Mouse (Mus musculus) thymus, postnatal 25 days (tissue): ENCODE data around the gene Sox8.

ENCODE experiments used
- DNase-seq: peaks from one replicate; pipeline ENCODE4 v3.0.0; 2022

Gene Sox8

DNA sequence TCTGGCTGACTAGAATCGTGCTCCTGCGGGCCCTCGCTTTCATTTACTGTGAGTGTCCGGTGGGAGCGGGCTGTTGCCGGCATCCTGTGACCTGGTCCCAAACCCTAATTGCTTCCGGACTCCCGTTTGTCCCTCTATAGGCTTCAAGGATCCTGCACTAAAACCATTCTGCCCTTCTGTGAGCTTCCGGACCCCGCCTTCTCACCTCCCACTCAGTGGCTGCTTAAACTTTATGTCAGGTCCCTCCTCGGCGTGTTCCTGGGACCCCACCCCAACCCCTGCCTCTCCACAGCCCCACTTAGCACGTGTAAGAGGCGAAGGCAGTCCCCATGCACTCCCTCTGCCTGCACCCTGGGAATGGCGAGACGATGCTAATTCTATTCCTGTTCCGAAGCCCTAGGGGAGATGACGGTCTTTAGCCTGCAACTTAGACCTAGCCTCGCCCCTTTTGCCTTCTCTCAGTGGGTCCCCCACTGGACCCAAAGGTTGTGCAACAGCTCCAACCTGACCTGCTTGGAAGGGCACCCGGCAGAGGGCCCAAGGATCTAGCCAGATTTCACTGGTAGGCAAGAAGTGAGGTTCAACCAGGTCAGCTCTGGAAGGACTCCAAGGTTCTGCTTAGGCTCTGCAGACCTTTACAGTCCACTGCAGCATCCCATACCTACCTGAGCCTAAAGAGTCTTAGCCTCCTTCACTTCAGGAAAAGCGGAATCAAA is 9.0 kb upstream of the Sox8 start:
- DNase-seq: no peak

GRCm38 (mm10) chr17:25578920-25579319 is 8.4 kb upstream of the Sox8 start, which contains the start of gene Lmf1:
TSS of gene Lmf1 (plus strand) at chr17:25579085.
- peak; percentile 97 for DNase-seq

DNA sequence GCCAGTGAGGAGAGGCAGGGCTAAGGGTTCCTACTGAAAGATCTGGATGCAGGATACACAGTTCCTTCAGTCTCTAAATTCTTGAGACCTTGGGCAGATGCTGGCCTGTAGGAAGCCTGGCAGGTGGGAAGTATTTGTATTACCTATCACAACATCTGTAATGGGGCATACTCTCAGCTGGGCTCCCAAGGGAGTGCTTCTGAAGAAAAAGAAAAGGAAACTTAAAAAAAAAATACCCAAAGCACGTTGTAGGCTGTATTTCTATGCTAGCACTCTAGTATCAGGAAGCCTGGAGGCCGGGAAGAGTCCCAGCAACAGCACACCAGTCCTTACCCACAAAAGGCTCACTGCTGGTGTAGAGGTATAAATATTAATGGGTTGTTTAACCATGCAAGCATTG is 7.2 kb upstream of the Sox8 start:
- DNase-seq: no peak

GRCm38 (mm10) chr17:25577263-25577662 is 6.8 kb upstream of the Sox8 start:
- no peak for DNase-seq

- DNase-seq: no peak
Measured at GRCm38 (mm10) chr17:25576034-25576433, 5.5 kb upstream of the Sox8 start.

DNA sequence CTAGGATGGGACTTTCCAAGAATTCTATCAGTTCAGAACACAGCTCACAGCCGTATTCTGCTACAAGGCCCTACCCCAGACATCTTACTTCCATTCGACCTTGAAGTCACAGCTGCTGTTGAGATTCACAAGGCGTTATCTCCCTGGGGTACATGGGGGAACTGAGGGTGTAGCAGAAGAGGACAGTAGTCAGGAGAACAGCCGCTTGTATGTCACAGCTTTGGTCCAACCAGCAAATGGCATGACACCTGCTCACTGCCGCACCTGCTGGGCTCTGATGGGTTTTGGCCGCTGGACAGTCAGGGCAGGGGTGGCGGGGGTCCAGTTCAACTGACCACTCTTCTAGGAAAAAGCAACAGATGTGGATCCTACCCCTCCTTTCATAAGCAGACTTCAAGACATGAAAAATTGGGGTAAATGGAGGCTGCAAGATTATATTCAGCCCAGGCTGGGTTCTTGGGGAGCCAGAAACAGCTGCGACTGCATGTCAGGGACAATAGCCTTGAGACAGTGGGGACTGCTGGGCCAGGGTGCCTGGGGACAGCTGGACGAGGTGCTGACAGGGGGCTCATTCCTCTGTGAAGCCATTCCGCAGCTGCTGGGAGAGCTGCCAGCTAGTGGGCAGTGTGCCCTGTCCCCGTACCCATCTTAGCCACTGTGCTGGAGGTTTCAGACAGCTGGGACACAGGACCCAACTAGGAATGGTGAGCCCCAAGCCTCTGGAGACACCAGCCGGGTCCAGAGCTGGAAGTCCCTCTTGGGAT is 4.9 kb upstream of the Sox8 start:
- DNase-seq: no peak

GRCm38 (mm10) chr17:25571453-25571820 is 951 bp upstream of the Sox8 start:
- no peak for DNase-seq

- DNase-seq: no peak
Measured at GRCm38 (mm10) chr17:25569833-25570647, 446 bp downstream of the Sox8 start.

- no peak for DNase-seq
Measured at GRCm38 (mm10) chr17:25568880-25569279, 1.6 kb downstream of the Sox8 start.

GRCm38 (mm10) chr17:25568206-25568605 is 2.3 kb downstream of the Sox8 start:
- no peak for DNase-seq

DNA sequence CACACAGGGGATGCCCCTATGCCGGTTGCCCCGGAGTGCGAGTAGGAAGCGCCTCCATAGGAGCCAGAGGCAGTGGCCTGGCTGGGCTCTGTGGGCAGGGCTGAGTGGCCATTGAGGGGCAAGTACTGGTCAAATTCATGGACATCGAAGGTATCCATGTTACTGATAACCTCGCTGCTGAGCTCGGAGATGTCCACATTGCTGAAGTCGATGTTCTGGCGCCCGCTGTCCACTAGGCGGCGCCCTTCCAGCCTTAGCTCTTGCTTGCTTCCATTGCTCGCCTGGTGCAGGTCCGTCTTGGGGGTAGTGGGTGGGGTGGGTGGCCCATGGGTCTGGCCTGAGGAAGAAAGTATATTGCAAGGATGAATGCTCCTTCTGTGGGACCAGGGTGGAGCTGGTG is 2.7 kb downstream of the Sox8 start:
- peak; percentile 61 for DNase-seq

DNA sequence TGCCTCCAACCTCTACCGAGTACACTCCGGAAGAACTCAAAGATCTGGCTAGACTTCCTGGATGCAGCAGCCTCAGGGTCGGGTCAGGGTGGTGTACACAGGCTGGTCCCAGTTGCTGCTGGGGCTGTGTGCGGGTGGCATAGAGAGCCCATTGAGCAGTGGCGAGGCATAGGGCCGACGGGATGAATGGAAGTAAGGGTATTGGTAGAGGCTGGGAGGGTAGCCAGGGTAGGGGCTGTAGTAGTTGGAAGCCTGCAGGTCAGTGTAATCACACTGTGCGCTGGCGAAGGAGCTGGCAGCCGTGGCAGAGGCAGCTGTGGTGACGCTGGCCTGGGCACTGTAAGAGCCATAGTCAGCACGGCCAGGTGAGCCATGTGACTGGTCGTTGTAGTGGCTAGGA is 3.2 kb downstream of the Sox8 start:
- no peak for DNase-seq

DNA sequence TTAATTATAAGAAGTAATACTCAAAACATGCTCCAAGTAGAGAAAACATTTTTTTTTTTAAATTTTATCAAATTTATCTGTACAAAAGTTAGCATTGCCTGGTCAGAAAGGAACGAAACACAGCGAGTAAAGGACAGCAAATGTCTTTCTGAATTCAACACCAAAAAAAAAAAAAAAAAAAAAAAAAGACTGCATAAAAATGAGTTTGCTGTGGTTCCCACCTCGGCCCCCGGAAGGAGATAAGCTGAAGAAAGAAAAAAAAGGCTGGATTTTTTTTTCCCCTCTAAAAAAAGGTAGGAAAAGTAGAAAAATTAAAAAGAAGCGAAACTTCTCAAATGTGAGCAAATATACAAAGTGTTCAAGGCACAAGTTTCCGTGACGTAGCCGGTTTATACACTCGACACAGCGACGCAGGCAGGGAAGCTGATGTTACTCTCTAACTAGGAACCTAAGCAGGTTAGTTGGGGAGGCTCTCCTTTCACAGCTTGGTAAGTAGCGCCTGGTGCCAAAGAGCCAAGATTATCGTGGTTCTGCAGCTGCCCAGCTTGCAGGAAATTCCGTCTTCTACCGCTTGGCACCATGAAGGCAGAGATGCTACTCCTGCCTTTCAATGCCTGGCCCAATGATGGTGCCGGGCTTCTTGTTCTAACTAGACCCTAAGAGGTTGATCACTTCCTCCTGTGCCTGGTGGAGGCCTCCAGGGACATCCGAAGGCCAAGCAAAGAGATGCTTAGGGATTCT is 4.5 kb downstream of the Sox8 start:
- DNase-seq: no peak

- no peak for DNase-seq
Measured at GRCm38 (mm10) chr17:25565244-25565643, 5.2 kb downstream of the Sox8 start.

- DNase-seq: no peak
Measured at GRCm38 (mm10) chr17:25564481-25564880, 6.0 kb downstream of the Sox8 start.

DNA sequence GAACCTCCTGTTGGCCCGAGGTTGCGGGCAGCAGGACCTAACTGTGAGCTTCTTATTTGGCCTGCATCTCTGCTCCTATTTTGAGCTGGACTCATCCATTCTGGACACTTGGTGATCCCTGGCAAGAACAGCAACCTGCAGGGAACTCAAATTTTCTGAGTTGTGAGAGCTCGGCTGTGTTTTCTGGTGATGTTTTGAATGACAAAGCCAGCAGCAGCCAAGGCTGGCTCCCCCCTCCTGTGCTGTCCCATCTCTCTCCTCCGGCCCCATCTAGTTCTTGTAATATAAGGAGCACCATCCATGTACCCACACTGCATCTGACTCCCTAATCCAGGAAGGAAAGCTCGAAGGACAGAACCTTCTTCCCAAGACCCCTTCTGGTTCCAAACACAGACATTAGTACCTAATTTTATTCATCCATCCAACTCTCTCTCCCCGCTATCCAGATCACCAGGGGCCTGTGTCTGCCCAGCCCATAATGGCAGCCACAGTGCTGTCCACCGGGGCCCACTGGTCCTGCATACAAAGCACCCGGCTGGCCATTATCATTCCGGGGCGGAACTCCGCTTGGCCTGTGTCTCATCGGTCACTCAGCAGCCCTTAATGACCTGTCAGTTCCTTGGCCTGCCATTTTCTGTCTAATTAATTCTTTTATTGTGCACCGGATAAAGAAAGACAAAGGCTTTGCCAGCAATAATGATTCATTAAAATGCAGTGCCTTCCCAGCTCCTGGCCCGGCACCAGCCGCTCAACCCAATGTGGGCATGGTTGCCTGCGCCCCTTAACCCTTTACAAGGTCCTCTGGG is 9.1 kb downstream of the Sox8 start:
- no peak for DNase-seq

DNA sequence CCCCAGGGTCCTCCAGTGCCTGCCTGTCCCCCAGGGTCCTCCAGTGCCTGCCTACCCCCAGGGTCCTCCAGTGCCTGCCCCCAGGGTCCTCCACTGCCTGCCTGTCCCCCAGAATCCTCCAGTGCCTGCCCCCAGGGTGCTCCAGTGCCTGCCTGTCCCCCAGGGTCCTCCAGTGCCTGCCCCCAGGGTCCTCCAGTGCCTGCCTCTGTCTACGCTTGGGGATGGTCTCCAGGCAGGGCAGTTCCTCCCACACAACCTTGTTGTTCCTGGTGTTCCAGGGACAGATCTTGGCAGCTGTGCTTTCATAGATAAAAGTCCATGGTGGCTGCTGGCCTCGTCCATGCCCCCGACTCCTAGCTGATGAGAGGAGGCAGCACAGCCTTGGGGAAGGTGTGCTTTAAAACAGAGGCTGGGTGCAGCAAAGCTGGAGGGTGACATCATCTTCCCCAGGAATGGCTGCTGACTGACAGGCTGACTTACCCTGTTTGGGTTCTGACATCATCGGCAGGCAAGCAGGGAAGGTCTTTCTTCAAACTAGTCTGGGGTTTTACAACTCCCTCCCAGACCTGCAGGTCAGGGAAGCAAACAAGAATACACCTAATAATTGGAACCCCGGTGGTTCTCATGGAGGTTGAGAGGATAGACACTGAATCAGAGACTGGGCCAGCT is 9.8 kb downstream of the Sox8 start:
- no peak for DNase-seq

- no peak for DNase-seq
Measured at GRCm38 (mm10) chr17:25559634-25560033, 10.9 kb downstream of the Sox8 start.

DNA sequence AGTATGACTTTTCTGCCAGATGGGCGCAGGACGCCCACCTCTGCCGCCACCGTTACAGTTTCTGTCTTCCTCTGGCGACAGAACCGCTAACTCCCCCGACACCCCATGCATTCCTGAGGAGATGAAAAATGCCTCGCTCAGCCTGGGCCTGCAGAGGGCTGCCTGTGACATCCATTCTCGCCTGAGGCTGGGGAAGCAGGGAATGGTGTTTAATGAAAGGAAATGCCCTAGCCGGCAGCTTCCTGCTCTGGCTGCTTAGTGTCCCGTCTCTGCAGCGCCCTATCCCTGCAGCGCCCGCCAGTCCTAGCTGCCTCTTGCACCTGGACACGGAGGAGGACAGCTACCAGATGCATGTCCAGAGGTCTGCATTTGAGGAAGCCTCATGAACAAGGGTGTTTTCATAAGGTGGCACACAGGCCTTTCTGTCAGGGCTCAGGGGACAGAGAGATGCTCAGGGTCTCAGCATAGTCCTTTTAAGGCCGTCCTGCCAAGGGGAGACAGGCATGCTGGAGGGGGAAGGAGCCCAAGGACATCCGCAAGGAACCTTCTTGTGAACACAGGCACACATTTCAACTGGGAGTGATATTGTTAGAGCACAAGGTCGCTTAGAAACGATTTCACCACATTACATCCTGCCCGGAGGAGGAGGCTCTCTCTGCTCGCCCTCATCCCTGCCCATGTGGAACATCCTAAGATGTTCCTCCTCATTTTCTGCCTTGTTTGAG is 13.7 kb downstream of the Sox8 start:
- no peak for DNase-seq
